Mouse (Mus musculus) left cerebral cortex, adult 8-10 months (tissue): ENCODE measurements around the gene Pdzd4. TPM values are rescaled to one million over a fixed set of nuclear protein-coding genes. Genes with fewer than 3 reads are reported as not detected.

ENCODE experiments used
- DNase-seq, 2 experiments: peaks; one replicate each; pipeline ENCODE4 v3.0.0; 2022; ENCODE audit warnings: low spot score in 2 of 2
- total RNA-seq, 4 experiments: library from RNA; stranded (reverse); gene quantifications; 2 replicates each; pipeline ENCODE4 v1.2.4; 2022

Gene Pdzd4
- total RNA-seq, 4 experiments from 2014 or later, result 105 to 117 (median 113) TPM

DNA sequence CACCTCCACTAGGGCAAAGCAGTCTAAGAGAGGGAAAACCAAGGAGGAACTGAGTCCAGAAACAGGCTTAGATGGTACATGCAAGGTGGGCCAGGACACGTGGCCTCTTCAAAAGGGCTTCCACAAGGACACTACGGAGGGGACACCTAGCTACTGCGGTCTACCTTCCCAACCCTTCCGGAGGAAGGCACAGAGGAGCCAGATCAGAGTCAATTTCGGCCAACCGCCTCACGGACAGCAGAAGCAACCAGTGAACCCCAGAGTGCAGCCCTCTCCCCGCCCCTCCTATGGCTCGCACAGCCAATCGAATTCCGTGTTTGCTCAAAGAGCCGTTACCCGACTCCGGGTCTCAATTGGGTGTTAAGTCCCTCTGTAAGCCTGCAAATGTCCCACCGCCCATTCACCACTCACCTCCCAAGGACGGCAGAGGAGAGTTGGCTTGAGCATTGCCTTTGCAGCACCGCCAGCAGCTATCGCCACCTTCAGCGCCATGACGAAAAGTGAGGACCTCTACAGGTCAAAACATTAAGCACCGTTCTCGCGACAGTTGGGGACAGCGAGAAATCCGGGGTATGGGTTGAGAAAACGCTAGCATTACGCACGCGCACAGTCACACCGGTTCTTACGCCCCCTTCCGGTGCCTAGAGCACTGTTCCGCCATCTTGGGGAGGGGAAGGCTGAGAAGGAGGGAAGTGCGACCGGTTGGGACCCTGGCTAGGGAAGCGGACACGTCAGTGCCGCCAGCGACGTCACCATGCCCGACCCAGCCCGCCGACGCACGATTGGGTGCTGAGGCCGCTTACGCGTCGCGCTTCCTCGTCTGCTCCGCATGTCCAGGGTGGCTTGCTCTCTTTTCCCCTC, 38.2 kb downstream of the Pdzd4 start, which contains the start of the genes Idh3g and Ssr4:
TSS of gene Idh3g (minus strand) at position 534 of the 861 bp plus-strand sequence.
TSS of gene Ssr4 (plus strand) at position 665 of the 861 bp plus-strand sequence.
- DNase-seq, result peak; percentile 84 to 94

DNA sequence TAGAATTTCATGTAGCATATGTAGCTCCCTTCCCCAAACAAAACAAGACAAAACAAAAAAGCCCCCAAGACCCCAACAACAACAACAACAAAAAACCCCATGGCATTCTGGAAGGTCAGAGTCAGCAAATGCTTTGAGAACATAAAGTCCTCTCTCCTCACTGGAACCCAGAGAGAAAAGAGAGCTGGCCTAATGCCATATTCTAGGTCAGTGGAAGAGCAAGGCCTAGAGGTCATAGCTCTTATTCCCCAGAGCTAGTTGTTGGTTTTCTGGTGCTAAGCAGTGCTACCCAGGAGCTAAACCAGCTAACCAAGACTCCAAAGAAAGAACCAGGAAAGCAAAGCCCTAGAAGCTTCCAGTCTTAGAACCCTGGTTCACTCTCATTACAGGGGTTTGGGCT, 39.1 kb downstream of the Pdzd4 start:
- no peak for DNase-seq

DNA sequence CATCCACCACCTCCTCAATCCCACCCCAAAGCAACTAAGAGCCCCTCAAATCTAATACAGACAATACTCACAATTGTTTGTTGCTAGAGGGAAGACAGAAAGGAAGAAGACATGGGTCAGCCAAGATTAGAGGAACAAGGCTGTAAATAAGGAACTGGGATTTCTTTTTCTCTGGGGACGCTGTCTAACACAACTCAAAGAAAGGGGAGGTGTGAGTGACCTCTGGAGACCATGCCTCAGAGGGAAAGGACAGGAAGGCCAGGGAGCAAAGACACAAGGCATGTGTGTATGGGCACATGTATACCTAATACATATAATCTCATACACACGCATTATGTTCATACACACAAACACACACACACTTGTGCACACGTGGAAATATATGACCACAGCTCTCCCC, 42.5 kb downstream of the Pdzd4 start:
- DNase-seq, result no peak

DNA sequence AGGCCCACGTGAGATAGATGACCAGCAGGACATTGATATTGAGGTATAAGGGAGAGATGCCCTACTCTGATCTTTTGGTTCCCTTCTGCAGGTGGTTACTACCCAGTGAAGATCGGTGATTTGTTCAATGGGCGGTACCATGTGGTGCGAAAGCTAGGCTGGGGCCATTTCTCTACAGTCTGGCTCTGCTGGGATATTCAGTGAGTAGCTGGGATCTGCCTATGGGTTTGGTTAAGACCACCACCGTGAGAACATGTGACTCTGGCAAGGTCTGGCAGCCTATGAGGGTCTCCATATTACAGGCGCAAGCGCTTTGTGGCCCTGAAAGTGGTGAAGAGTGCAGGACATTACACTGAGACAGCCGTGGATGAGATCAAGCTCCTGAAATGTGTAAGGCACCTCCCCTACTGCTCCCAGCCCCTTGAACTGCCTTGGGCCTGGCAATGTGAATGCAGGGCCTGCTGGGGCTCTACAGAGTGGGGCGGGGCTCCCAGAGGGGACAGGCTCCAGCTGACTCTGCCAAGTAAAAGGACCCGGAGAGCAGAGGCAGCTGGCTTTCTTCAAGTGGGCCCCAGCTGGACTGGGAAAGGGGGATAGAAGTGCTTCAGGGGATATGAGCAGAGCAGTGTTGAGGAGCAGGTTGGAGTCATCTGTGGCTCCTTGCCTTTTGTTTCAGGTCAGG, 49.8 kb downstream of the Pdzd4 start:
- no peak for DNase-seq

DNA sequence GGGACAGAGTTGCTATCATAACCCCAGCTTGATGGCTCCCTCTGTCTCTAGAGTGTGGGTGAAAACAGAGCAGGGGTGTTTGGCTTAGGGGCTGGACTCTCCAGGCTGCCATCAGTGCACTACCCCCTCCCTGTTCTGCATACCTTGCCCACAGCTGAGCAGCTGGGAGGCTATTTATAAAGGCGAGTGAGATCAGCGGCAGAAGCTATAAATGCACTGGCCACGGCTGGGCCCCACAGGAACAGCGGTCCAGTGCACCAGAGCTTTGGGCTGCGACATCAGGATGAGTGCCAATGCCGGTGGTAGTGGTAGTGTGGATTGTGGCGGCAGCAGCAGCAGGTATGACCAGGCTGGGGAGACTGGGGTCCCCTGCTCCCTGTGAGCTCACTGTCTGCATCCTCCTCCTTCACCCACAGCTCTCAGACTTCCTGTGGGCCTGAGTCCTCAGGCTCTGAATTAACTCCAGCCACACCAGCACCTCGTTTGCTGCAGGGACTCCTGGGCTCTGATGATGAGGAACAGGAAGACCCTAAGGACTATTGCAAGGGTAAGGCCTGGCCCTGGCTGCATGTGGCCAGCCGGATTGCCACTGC, 50.5 kb downstream of the Pdzd4 start, which contains the start of gene Srpk3:
TSS of gene Srpk3 (plus strand) at position 238 of the 593 bp plus-strand sequence.
- DNase-seq, result peak in 1 of 2 experiments; percentile 59

DNA sequence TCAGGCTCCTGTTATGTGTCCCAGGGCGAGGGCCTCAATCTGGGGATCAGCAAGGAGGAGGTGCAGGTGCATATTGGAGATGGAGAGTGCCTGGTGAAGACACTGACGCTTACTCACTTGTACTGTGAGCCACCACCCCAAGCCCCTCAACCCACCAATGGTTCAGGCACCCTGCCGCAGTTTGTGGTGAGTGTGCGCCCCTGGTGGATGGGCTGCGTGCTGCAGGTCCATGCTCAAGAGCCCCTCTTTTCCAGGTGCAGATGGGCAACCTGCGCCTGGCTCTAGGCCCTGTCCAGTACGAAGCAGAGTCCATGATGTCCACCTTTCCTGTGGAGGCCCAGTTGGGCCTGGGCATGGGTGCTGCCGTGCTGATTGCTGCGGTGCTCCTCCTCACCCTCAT, 57.5 kb downstream of the Pdzd4 start:
- DNase-seq, result no peak

DNA sequence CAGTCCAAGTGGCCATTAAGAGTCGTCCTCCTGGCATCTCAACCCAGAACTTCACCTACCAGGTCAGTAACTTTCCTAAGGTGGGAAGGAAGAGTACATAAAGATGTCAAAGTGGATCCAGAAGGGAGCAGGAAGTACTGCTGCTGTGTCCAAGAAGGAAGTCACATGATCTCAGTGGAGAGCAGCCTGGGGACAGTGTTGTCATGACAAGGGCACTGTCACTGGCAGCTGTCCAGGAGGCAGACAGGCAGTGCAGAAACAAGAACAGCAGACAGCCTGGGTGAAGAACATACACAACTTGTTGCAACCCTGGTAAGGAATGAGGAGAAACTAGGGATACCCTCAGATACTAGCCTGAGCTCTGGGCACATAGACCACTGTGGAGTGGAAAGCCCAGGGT, 59.5 kb downstream of the Pdzd4 start:
- DNase-seq, result no peak

DNA sequence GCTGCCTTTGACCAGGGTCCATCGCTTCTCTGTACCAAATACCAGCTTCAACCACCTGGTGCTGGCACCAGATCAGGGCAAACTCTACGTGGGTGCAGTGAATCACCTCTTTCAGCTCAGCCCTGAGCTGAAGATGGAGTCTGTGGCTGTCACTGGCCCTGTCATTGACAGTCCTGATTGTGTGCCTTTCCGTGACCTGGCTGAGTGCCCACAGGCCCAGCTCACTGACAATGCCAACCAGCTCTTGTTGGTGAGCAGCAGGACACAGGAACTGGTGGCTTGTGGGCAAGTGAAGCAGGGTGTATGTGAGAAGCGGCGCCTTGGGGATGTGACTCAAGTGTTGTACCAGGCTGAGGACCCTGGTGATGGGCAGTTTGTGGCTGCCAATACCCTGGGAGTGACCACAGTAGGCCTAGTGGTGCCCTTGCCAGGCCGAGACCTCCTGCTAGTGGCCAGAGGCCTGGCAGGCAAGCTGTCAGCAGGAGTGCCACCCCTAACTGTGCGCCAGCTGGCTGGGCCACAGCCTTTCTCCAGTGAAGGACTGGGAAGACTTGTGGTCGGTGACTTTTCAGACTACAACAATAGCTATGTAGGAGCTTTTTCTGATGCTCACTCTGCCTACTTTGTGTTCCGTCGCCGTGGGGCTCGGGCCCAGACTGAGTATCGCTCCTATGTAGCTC, 66.0 kb downstream of the Pdzd4 start:
- DNase-seq, result peak in 1 of 2 experiments; percentile 44

DNA sequence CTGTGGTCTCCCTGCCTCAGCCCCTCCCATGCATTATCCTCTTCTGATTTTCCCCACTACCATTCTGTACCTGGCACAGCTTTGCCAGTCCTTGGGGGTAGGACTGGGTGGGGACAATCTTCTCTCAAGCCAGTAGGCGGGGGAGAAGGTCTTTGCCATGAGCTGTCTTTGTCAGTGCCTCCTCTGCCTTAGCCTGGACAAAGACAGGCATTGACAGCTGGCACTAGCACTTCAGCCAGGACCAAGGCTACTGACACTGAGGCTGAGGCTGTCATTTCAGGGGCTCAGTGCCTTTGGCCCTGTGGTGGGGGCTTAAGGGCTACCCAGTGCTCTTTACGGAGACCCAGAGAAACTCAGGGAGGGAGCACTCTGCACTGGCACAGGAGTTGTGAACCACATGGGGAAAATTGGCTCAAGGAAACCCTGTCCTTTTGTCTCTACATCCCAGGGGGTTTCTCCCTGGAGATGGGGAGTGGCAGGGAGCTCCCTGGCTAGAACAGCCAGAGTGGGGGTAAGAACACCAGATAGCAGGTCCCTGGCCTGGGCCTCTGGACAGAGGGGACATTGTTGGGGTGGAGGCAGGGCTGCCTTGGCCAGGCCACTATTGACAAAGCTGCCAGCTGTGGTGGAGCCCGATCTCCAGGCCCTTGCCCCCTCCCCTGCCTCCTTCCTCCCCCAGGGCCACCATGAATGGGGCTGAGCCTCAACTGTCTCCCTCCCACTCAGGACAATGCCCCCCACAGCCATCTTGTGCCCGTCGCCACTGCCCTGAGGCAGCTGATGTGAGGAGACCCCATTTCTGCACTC, 68.2 kb downstream of the Pdzd4 start, which contains the start of gene Plxnb3:
TSS of gene Plxnb3 (plus strand) at position 757 of the 807 bp plus-strand sequence.
- DNase-seq, result peak in 1 of 2 experiments; percentile 42

DNA sequence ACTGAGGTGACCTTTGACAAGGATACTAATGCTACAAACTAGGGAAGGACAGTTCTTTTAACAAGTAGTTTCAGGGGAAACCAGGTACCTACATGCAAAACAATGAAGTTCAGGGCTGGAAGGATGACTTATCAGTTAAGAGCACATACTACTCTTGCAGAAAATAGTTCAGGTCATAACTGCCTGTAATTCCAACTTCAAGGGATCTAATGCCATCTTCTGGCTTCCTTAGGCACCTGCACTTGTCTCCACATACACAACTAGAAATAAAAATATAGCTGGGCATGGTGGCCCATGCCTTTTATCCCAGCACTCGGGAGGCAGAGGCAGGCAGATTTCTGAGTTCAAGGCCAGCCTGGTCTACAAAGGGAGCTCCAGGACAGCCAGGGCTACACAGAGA, 75.8 kb downstream of the Pdzd4 start:
- DNase-seq, result no peak

DNA sequence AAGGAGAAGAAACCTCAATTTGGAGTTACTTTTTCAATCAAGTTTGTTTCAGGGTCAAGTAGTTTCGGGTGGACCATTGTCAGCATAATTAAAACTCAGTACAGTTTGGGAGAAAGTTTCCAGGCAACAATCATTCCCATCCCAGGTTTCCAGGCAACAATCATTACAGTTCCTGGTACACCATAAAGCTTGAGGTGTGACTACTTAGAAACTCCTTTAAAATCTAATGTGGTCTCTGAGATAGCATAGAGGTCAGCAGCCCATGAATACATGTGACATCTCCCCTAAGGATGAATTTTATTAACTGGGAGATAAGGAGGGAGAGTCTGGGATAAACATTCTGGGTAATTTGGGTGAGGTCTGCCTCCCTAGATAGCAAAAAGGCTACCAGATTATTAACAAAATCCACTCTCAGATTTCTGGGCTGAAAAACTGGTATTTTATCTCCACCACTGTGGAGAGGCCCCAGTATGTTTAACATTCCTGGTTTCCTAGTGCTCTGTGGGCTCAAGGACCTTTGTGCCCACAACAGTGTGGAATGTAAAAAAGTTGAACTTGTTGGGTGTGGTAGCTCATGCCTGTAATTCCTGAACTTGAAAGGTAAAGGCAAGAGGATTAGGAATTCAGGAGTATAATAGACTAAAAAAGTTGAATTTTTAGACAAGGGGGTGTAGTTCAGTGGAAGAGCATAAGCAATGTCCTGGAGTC, 79.8 kb downstream of the Pdzd4 start:
- DNase-seq, result no peak

Other genes starting within 250 kb of the Pdzd4 start
- under 1 TPM; 0.42 to 0.87 (median 0.82) TPM for gene Dusp9, start 185.6 kb downstream of the Pdzd4 start, total RNA-seq
- gene Pnck, start 164.9 kb downstream of the Pdzd4 start, total RNA-seq, result 100 to 1,000 TPM in 1 of 4 experiments, 10 to 100 TPM in 3; 83.1 to 100 (median 96.2) TPM
- 100 to 1,000 TPM; 103 to 124 (median 111) TPM for gene Slc6a8, start 151.8 kb downstream of the Pdzd4 start, total RNA-seq
- 100 to 1,000 TPM in 1 of 4 experiments, 10 to 100 TPM in 3; 91.3 to 100 (median 95.9) TPM for gene Bcap31, start 108.8 kb downstream of the Pdzd4 start, total RNA-seq
- gene Abcd1, start 108.4 kb downstream of the Pdzd4 start, total RNA-seq, result 10 to 100 TPM; 10.8 to 13.3 (median 12.1) TPM
- gene Plxnb3, start 67.9 kb downstream of the Pdzd4 start, total RNA-seq, result 10 to 100 TPM; 12.1 to 13.3 (median 12.8) TPM
- gene Srpk3, start 50.6 kb downstream of the Pdzd4 start, total RNA-seq, result 10 to 100 TPM in 2 of 4 experiments, 1 to 10 TPM in 2; 7.5 to 11.3 (median 9.3) TPM
- 100 to 1,000 TPM; 192 to 222 (median 206) TPM for gene Idh3g, start 38.1 kb downstream of the Pdzd4 start, total RNA-seq
- 100 to 1,000 TPM in 2 of 4 experiments, 10 to 100 TPM in 2; 90.7 to 130 (median 99.7) TPM for gene Ssr4, start 37.9 kb downstream of the Pdzd4 start, total RNA-seq
- gene Avpr2, start 67.1 kb upstream of the Pdzd4 start, total RNA-seq, result not detected
- gene L1cam, start 71.1 kb upstream of the Pdzd4 start, total RNA-seq, result 100 to 1,000 TPM; 147 to 158 (median 153) TPM
- gene Arhgap4, start 96.9 kb upstream of the Pdzd4 start, total RNA-seq, result 1 to 10 TPM; 4.3 to 5.1 (median 4.7) TPM
- gene Naa10, start 97.0 kb upstream of the Pdzd4 start, total RNA-seq, result 10 to 100 TPM; 47.7 to 62.7 (median 57.0) TPM
- 10 to 100 TPM in 1 of 4 experiments, 1 to 10 TPM in 3; 5.3 to 15.8 (median 7.5) TPM for gene Renbp, start 105.9 kb upstream of the Pdzd4 start, total RNA-seq
- gene Hcfc1, start 141.4 kb upstream of the Pdzd4 start, total RNA-seq, result 10 to 100 TPM; 67.9 to 78.7 (median 72.5) TPM
- 10 to 100 TPM; 54.0 to 61.3 (median 54.2) TPM for gene Irak1, start 198.9 kb upstream of the Pdzd4 start, total RNA-seq